Mouse (Mus musculus): Measurements from ENCODE around the gene Mrgpre. TPM values are rescaled to one million over a fixed set of nuclear protein-coding genes. Genes with fewer than 3 reads are reported as not detected.

Gene Mrgpre
- polyA plus RNA-seq, 1 experiment from 2014 or later: 0.15 TPM

DNA sequence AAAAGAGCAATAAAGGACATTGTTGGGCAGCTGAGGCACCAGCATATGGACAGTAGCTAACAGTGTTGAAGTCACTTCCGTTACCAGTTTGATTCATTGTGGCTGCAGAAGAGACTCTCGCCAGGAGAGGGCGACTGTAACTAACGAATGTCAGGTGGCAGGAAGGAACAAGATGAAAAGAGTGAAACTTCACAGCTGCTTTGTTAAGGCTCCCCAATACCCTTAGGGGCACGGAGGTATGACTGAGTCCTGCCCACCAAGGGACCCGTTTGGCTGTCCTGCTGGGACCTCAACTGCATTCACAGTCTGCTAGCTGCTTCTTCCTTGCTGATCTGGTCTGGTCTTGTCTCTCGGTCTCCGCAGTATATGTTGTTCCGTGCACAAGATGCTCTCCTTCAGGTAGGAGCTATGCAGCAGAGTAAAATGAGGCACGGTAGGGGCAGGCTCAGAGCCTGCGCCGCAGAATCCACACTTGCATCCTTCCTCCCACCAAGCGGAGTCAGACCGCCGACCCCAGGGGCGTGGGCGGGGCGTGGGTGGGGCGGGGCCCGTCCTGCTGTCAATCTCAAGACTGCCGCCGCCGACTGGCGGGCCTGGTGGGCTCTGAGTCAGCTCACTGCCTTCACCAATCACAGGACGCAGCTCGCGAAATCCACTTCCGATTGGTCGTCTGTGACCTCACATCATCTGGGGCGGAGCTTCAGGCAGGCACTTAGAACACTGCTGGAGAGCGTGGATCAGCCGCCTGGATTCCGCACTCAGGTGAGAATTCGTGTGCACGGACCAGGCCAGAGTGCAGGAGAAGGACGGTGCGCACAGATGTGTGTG is 45.4 kb upstream of the Mrgpre start:
- Histone ChIP-seq H3K36me3 (replicated peaks; ENCODE audit: insufficient read depth, low read length) (no peaks in the 10 kb centered on the region), H3K9me3 (ENCODE audit: low read length) (no peaks in the 10 kb centered on the region)
- ATAC-seq: peak; percentile 93

GRCm38 (mm10) chr7:143826985-143827384 is 42.7 kb upstream of the Mrgpre start:
- WGBS (ENCODE audit: insufficient replicate concordance): 66% methylated on average over 2 of the region's 2 CpGs

More for the DNA sequence above, 45.4 kb upstream of the Mrgpre start:
- peak overlapping the region; percentile 67 for H3K4me3 ChIP-seq (ENCODE audit: low read depth, low read length)
- H3K4me2 ChIP-seq (ENCODE audit: low read depth, low read length): peak overlapping the region; percentile 84
- no peaks in the 10 kb centered on the region for H3K27me3 ChIP-seq (ENCODE audit: insufficient read depth, low read length)
- DNase-seq: peak; percentile 94
- peak overlapping the region; percentile 60 for H3K9ac ChIP-seq (replicated peaks)
- peak; percentile 96 for TF ChIP-seq CTCF (IDR thresholded peaks at IDR 0.05; ENCODE audit: low read depth)
- no peak for TF ChIP-seq EP300 (IDR thresholded peaks at IDR 0.05; ENCODE audit: low read depth)
- peak overlapping the region; percentile 79 for H3K27ac ChIP-seq (ENCODE audit: low read depth)
- H3K4me1 ChIP-seq (ENCODE audit: insufficient read depth): peaks cover 25% of the 10 kb centered on the region
- WGBS (ENCODE audit: insufficient replicate concordance): under 1% methylated on average over 37 of the region's 37 CpGs

GRCm38 (mm10) chr7:143823266-143823605 is 38.9 kb upstream of the Mrgpre start:
- Histone ChIP-seq H3K27me3 (ENCODE audit: insufficient read depth, low read length) (no peaks in the 10 kb centered on the region), H3K9me3 (ENCODE audit: low read length) (no peaks in the 10 kb centered on the region), H3K27ac (ENCODE audit: low read depth) (peak overlapping the region; percentile 82), H3K9ac (replicated peaks) (peak overlapping the region; percentile 43), H3K4me3 (ENCODE audit: low read depth, low read length) (peak overlapping the region; percentile 70), H3K4me2 (ENCODE audit: low read depth, low read length) (peak overlapping the region; percentile 92), H3K4me1 (ENCODE audit: insufficient read depth) (peaks cover 11% of the 10 kb centered on the region), H3K36me3 (replicated peaks; ENCODE audit: insufficient read depth, low read length) (0 out of 2 replicates have a peak, but pooled peaks cover 2% of the 10 kb centered on the region)
- 69% methylated on average over 4 of the region's 4 CpGs for WGBS (ENCODE audit: insufficient replicate concordance)
- TF ChIP-seq CTCF (IDR thresholded peaks at IDR 0.05; ENCODE audit: low read depth): no peak
- no peak for TF ChIP-seq EP300 (IDR thresholded peaks at IDR 0.05; ENCODE audit: low read depth)
- ATAC-seq (no peak), DNase-seq (no peak)

More at GRCm38 (mm10) chr7:143826985-143827384, 42.7 kb upstream of the Mrgpre start:
- TF ChIP-seq EP300 (IDR thresholded peaks at IDR 0.05; ENCODE audit: low read depth): no peak
- no peak for TF ChIP-seq CTCF (IDR thresholded peaks at IDR 0.05; ENCODE audit: low read depth)
- no peaks in the 10 kb centered on the region for H3K36me3 ChIP-seq (replicated peaks; ENCODE audit: insufficient read depth, low read length)
- H3K4me1 ChIP-seq (ENCODE audit: insufficient read depth): peaks cover 22% of the 10 kb centered on the region
- ATAC-seq (no peak), DNase-seq (no peak)
- H3K4me3 ChIP-seq (ENCODE audit: low read depth, low read length): no peak overlapping the region
- no peak overlapping the region for H3K4me2 ChIP-seq (ENCODE audit: low read depth, low read length)
- no peak overlapping the region for H3K9ac ChIP-seq (replicated peaks)
- H3K27me3 ChIP-seq (ENCODE audit: insufficient read depth, low read length): no peaks in the 10 kb centered on the region
- no peak overlapping the region for H3K27ac ChIP-seq (ENCODE audit: low read depth)
- H3K9me3 ChIP-seq (ENCODE audit: low read length): no peaks in the 10 kb centered on the region

DNA sequence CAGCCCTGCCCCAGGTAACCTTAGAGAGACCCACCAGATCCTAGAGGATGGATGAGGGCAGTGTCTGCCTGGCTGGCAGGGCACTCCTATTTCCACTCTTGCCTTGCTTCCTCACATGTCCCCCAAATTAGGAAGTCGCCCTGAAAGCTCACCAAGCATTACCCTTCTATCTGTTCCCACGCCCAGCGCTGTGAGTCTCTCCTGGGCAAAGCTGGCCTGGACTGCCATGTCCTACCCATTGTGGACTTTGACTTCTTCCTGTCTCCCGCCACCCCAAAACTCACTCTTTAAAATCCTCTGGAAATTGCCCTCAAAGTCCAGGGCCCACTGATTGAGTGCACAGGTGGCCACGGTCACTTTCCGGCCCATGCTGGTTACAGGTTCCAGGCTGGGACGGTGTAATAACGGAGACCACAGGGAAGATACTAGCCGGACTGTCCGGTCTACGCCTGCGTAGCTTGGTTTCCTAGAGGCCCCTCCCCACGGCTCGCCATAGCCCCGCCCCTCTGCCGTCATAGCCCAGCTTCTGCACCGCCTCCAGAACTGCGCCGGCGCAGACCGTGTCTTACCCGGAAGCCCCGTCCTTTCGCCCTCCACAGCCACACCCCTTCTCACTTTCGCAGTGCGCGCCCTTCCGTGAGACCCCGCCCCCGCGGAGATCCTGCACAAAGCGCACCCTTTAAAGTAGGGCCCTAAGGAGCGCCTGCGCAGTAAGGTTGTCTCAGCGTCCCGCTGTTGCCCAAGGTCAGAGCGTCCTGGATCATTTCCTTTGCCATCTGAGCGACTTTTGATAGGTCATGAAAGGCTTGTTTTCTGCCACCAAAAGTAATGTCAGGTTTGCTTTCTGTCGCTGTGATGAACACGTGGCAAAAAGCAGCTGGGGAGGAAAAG is 38.3 kb upstream of the Mrgpre start, which contains the start of the genes Nadsyn1 and Dhcr7:
TSS of gene Nadsyn1 (minus strand) at position 475 of the 891 bp plus-strand sequence.
TSS of gene Dhcr7 (plus strand) at position 771 of the 891 bp plus-strand sequence.
- Histone ChIP-seq H3K4me2 (ENCODE audit: low read depth, low read length) (peak within 1 kb of the TSS; percentile 92), H3K9me3 (ENCODE audit: low read length) (no peaks in the 10 kb centered on the region), H3K36me3 (replicated peaks; ENCODE audit: insufficient read depth, low read length) (0 out of 2 replicates have a peak, but pooled peaks cover 2% of the 10 kb centered on the region), H3K4me3 (ENCODE audit: low read depth, low read length) (peak within 1 kb of the TSS; percentile 70), H3K27ac (ENCODE audit: low read depth) (peak within 1 kb of the TSS; percentile 88), H3K9ac (replicated peaks) (peak within 1 kb of the TSS; percentile 83), H3K27me3 (ENCODE audit: insufficient read depth, low read length) (no peaks in the 10 kb centered on the region), H3K4me1 (ENCODE audit: insufficient read depth) (peaks cover 11% of the 10 kb centered on the region)
- ATAC-seq: peak; percentile 97
- peak; percentile 99 for DNase-seq
- TF ChIP-seq EP300 (IDR thresholded peaks at IDR 0.05; ENCODE audit: low read depth) (no peak), CTCF (IDR thresholded peaks at IDR 0.05; ENCODE audit: low read depth) (no peak)
- WGBS (ENCODE audit: insufficient replicate concordance): under 1% methylated on average over 40 of the region's 40 CpGs

DNA sequence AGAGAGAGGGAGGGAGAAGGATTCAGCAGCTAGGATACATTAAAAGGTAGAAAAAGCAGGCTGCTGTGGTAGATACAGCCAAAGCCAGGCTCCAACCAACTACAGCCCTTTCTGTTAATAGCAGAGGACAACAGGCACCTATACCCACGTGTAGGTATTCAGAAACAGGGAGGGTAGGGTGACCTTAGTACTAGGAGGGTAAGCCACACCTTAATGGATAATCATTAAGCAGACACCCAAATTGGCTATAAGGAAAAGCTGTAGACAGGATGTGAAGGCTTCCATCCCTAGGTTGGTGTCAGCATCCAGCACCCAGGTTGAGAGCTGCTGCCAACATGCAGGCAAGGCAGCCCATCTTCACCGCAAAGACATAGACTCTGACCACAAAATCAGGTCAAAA is 36.9 kb upstream of the Mrgpre start:
- DNase-seq (no peak), ATAC-seq (no peak)
- Histone ChIP-seq H3K9ac (replicated peaks) (no peak overlapping the region; the same call in 1 of the 2 replicates), H3K27ac (ENCODE audit: low read depth) (peak overlapping the region; percentile 5; the same call in 1 of the 2 replicates), H3K4me2 (ENCODE audit: low read depth, low read length) (peak overlapping the region; percentile 92), H3K9me3 (ENCODE audit: low read length) (no peaks in the 10 kb centered on the region), H3K36me3 (replicated peaks; ENCODE audit: insufficient read depth, low read length) (0 out of 2 replicates have a peak, but pooled peaks cover 10% of the 10 kb centered on the region), H3K27me3 (ENCODE audit: insufficient read depth, low read length) (no peaks in the 10 kb centered on the region), H3K4me1 (ENCODE audit: insufficient read depth) (peaks cover 11% of the 10 kb centered on the region), H3K4me3 (ENCODE audit: low read depth, low read length) (no peak overlapping the region)
- TF ChIP-seq EP300 (IDR thresholded peaks at IDR 0.05; ENCODE audit: low read depth): no peak
- TF ChIP-seq CTCF (IDR thresholded peaks at IDR 0.05; ENCODE audit: low read depth): no peak
- WGBS (ENCODE audit: insufficient replicate concordance): 76% methylated on average over 2 of the region's 2 CpGs

Measured in liver, postnatal 0 days (tissue).